Mouse (Mus musculus) heart, embryonic 14.5 days (tissue): Measurements from ENCODE around the gene Mks1. TPM values are rescaled to one million over a fixed set of nuclear protein-coding genes. Genes with fewer than 3 reads are reported as not detected.

ENCODE experiments used
- ATAC-seq: fragments of 200-750 bp; cut with Nextera tagmentation; 2 replicates; pipeline ENCODE4 v1.8.0; 2017; ENCODE audit warnings: low read depth, moderate TSS enrichment; ENCODE audit not compliant: insufficient number of reproducible peaks, insufficient read depth, low FRiP score
- H3K27ac ChIP-seq, 2 experiments: fragments of 200-500 bp in 1 of 2; fragments of 300-500 bp in 1 of 2; sonication (generic) in 1 of 2; replicated peaks in 1 of 2; 2 replicates each; pipeline ENCODE4 v1.5.1; 2012 to 2014; ENCODE audit warnings: low read depth in 2 of 2, low read length in 2 of 2, control low read depth in 1 of 2, mild to moderate bottlenecking in 1 of 2, mixed read lengths in 1 of 2; ENCODE audit not compliant: control insufficient read depth in 1 of 2, insufficient read depth in 1 of 2
- H3K27me3 ChIP-seq: fragments of 300-500 bp; sonication (generic); 2 replicates; pipeline ENCODE4 v1.6.1; 2014; ENCODE audit warnings: mild to moderate bottlenecking, low read length, control low read depth; ENCODE audit not compliant: control insufficient read depth, insufficient read depth
- H3K36me3 ChIP-seq: fragments of 300-500 bp; sonication (generic); 2 replicates; pipeline ENCODE4 v1.6.1; 2014; ENCODE audit warnings: mild to moderate bottlenecking, control low read depth, low read length, mixed read lengths; ENCODE audit not compliant: control insufficient read depth, insufficient read depth
- H3K4me1 ChIP-seq, 2 experiments: fragments of 200-500 bp in 1 of 2; fragments of 300-500 bp in 1 of 2; sonication (generic) in 1 of 2; 2 replicates each; pipeline ENCODE4 v1.6.1; 2012 to 2014; ENCODE audit warnings: low read length in 2 of 2, control low read depth in 1 of 2, mixed read lengths in 1 of 2; ENCODE audit not compliant: control insufficient read depth in 2 of 2, insufficient read depth in 2 of 2
- H3K4me2 ChIP-seq: fragments of 300-500 bp; sonication (generic); 2 replicates; pipeline ENCODE4 v1.6.1; 2014; ENCODE audit warnings: mild to moderate bottlenecking, low read length
- H3K4me3 ChIP-seq, 2 experiments: fragments of 200-500 bp in 1 of 2; fragments of 300-500 bp in 1 of 2; sonication (generic) in 1 of 2; 2 replicates each; pipeline ENCODE4 v1.5.1; 2012 to 2014; ENCODE audit warnings: low read length in 2 of 2, mild to moderate bottlenecking in 2 of 2, control low read depth in 1 of 2, low read depth in 1 of 2, moderate library complexity in 1 of 2; ENCODE audit not compliant: control insufficient read depth in 1 of 2, insufficient read depth in 1 of 2
- H3K9ac ChIP-seq: fragments of 300-500 bp; sonication (generic); 2 replicates; pipeline ENCODE4 v1.6.1; 2014; ENCODE audit warnings: mild to moderate bottlenecking, low read length
- H3K9me3 ChIP-seq: fragments of 300-500 bp; sonication (generic); 2 replicates; pipeline ENCODE4 v1.6.1; 2016; ENCODE audit warnings: low read length, control low read depth; ENCODE audit not compliant: control insufficient read depth
- WGBS: fragments of 180-500 bp; shearing (Covaris S2); extraction: QIAGEN DNeasy Blood & Tissue Kit; methylation state at CpG from one replicate; pipeline ENCODE4 v1.1.7; 2014; 5-methylcytosine and 5-hydroxymethylcytosine counted together
- polyA plus RNA-seq: library from polyadenylated mRNA; unstranded; fragments of >200 nt; fragmentation: Nextera tagmentation; extraction: Ambion mirVana; gene quantifications from 2 replicates; pipeline ENCODE4 v1.2.1, GENCODE M21; 2014

Gene Mks1
- polyA plus RNA-seq, 1 experiment from 2014 or later = 6.5 TPM

- 31% methylated on average over 4 of the region's 4 CpGs for WGBS
- Histone ChIP-seq H3K27ac (no peak overlapping the region), H3K36me3 (no peaks in the 10 kb centered on the region), H3K27me3 (peaks cover 35% of the 10 kb centered on the region), H3K9ac (peak overlapping the region; percentile 56; the same call in 1 of the 2 replicates), H3K4me1 (peaks cover 0 to 4% of the 10 kb centered on the region in 2 experiments; a peak in 2 of 4 replicates), H3K4me3 (peak overlapping the region in 1 of 2 experiments; percentile 40; a peak in 2 of 4 replicates), H3K4me2 (peak overlapping the region; percentile 74), H3K9me3 (no peaks in the 10 kb centered on the region)
- no peak for ATAC-seq
Measured at GRCm38 (mm10) chr11:87817443-87817773, 35.6 kb upstream of the Mks1 start.

- peaks cover 0 to 4% of the 10 kb centered on the region in 2 experiments; a peak in 2 of 4 replicates for H3K4me1 ChIP-seq
- no peaks in the 10 kb centered on the region for H3K9me3 ChIP-seq
- H3K4me2 ChIP-seq = no peak overlapping the region
- H3K27me3 ChIP-seq = peaks cover 29% of the 10 kb centered on the region
- H3K27ac ChIP-seq = no peak overlapping the region
- ATAC-seq = no peak
- WGBS = 55% methylated on average over 5 of the region's 5 CpGs
- H3K4me3 ChIP-seq = no peak overlapping the region
- no peaks in the 10 kb centered on the region for H3K36me3 ChIP-seq
- no peak overlapping the region for H3K9ac ChIP-seq
Measured at GRCm38 (mm10) chr11:87821502-87821901, 31.5 kb upstream of the Mks1 start.

- H3K27ac ChIP-seq = no peak within 1 kb of the TSS
- H3K9me3 ChIP-seq = no peaks in the 10 kb centered on the region
- H3K4me1 ChIP-seq = no peaks in the 10 kb centered on the region
- H3K9ac ChIP-seq = no peak within 1 kb of the TSS
- no peak within 1 kb of the TSS for H3K4me3 ChIP-seq
- no peaks in the 10 kb centered on the region for H3K36me3 ChIP-seq
- no peak within 1 kb of the TSS for H3K4me2 ChIP-seq
- ATAC-seq = no peak
- H3K27me3 ChIP-seq = peaks cover 11% of the 10 kb centered on the region; the same call in 1 of the 2 replicates
- 67% methylated on average over 10 of the region's 10 CpGs for WGBS
Measured at GRCm38 (mm10) chr11:87828239-87828900, 24.6 kb upstream of the Mks1 start, which contains the start of gene Lpo. TSS of gene Lpo (minus strand) at chr11:87828289.

- peaks cover 6 to 19% of the 10 kb centered on the region in 2 experiments for H3K4me1 ChIP-seq
- no peak overlapping the region for H3K4me3 ChIP-seq
- no peak overlapping the region for H3K9ac ChIP-seq
- no peaks in the 10 kb centered on the region for H3K27me3 ChIP-seq
- no peaks in the 10 kb centered on the region for H3K9me3 ChIP-seq
- H3K4me2 ChIP-seq = peak overlapping the region; percentile 42
- 0 out of 2 replicates have a peak, but pooled peaks have one; percentile 75 for ATAC-seq
- no peaks in the 10 kb centered on the region for H3K36me3 ChIP-seq
- 26% methylated on average over 8 of the region's 8 CpGs for WGBS
- H3K27ac ChIP-seq = no peak overlapping the region
Measured at GRCm38 (mm10) chr11:87840676-87841075, 12.3 kb upstream of the Mks1 start.

- no peaks in the 10 kb centered on the region for H3K27me3 ChIP-seq
- no peak overlapping the region for H3K4me3 ChIP-seq
- ATAC-seq = no peak
- H3K36me3 ChIP-seq = no peaks in the 10 kb centered on the region
- WGBS = 73% methylated on average over 3 of the region's 3 CpGs
- no peak overlapping the region for H3K4me2 ChIP-seq
- no peak overlapping the region for H3K9ac ChIP-seq
- H3K4me1 ChIP-seq = peaks cover 6 to 19% of the 10 kb centered on the region in 2 experiments
- no peak overlapping the region for H3K27ac ChIP-seq
- no peaks in the 10 kb centered on the region for H3K9me3 ChIP-seq
Measured at GRCm38 (mm10) chr11:87841436-87841835, 11.6 kb upstream of the Mks1 start.

GRCm38 (mm10) chr11:87846968-87847600 lies 5.9 kb upstream of the Mks1 start:
- ATAC-seq = no peak
- 74% methylated on average over 12 of the region's 12 CpGs for WGBS

GRCm38 (mm10) chr11:87847884-87848283 lies 5.1 kb upstream of the Mks1 start:
- Histone ChIP-seq H3K4me3 (no peak overlapping the region), H3K36me3 (no peaks in the 10 kb centered on the region), H3K4me1 (peaks cover 0 to 6% of the 10 kb centered on the region in 2 experiments; a peak in 2 of 4 replicates), H3K9ac (no peak overlapping the region), H3K27ac (no peak overlapping the region), H3K9me3 (no peaks in the 10 kb centered on the region), H3K27me3 (no peaks in the 10 kb centered on the region), H3K4me2 (no peak overlapping the region)
- WGBS = 61% methylated on average over 6 of the region's 6 CpGs
- ATAC-seq = no peak

More at GRCm38 (mm10) chr11:87846968-87847600, 5.9 kb upstream of the Mks1 start:
- no peak overlapping the region for H3K9ac ChIP-seq
- no peaks in the 10 kb centered on the region for H3K27me3 ChIP-seq
- no peak overlapping the region for H3K4me3 ChIP-seq
- no peak overlapping the region for H3K27ac ChIP-seq
- H3K4me2 ChIP-seq = no peak overlapping the region
- H3K9me3 ChIP-seq = no peaks in the 10 kb centered on the region
- H3K36me3 ChIP-seq = no peaks in the 10 kb centered on the region
- peaks cover 0 to 3% of the 10 kb centered on the region in 2 experiments; a peak in 2 of 4 replicates for H3K4me1 ChIP-seq
